Mouse (Mus musculus) ES-E14 (cell line): Measurements from ENCODE around the gene Loxl1.
A peak's percentile ranks its signal among the peaks of the same experiment; 100 is the strongest.
"Not testable (repeated sequence)": the region's sequence is repeated elsewhere in the genome, so short reads cannot be mapped to it uniquely, and the experiment has no call there.

ENCODE experiments used
- ZC3H11A ChIP-seq: IDR thresholded peaks from 2 replicates; pipeline ENCODE4 v1.6.1; 2012; ENCODE audit warnings: low read depth, mild to moderate bottlenecking, inconsistent platforms, low read length, borderline replicate concordance
- ZNF384 ChIP-seq: IDR thresholded peaks from 2 replicates; pipeline ENCODE4 v1.6.1; 2012; ENCODE audit warnings: low read depth, low read length, inconsistent platforms

DNA sequence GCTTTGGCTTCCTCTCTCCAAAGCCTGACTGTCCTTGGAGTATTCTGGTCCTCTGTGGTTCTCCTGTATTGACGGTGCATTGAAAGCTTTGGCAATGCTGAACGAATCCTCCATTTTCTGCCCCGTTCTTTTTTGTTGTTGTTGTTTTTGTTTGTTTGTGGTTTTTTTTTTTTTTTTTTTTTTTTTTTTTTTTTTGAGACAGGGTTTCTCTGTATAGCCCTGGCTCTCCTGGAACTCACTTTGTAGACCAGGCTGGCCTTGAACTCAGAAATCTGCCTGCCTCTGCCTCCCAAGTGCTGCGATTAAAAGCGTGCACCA is 59.2 kb downstream of the Loxl1 start:
- TF ChIP-seq ZC3H11A: not testable (repeated sequence)
- TF ChIP-seq ZNF384: peak; percentile 89
